Mouse (Mus musculus) monocyte, adult 5-6 weeks (primary cell): Measurements from ENCODE around the gene Neto2. TPM values are rescaled to one million over a fixed set of nuclear protein-coding genes. Genes with fewer than 3 reads are reported as not detected.

Source experiments
- ATAC-seq: fragments of 153-309, 156-312 bp; replicated peaks from 2 replicates; pipeline ENCODE4 v1.8.0; 2017; ENCODE audit warnings: mild to moderate bottlenecking; ENCODE audit not compliant: low TSS enrichment, insufficient number of reproducible peaks, severe bottlenecking, poor library complexity, low FRiP score
- total RNA-seq: library from RNA; stranded (forward); fragments of 200-1000, 200-491, 200-594 nt; gene quantifications from 3 replicates; pipeline ENCODE4 v1.2.3, GENCODE M21; 2017

Neto2 gene
- total RNA-seq, 1 experiment from 2014 or later, result 0.86 TPM

- no peak for ATAC-seq
These were observed 94.2 kb downstream of the Neto2 start for GRCm38 (mm10) chr8:85606561-85606960.

GRCm38 (mm10) chr8:85604201-85604600 lies 96.5 kb downstream of the Neto2 start:
- ATAC-seq, result no peak

- no peak for ATAC-seq
These were observed 97.4 kb downstream of the Neto2 start for GRCm38 (mm10) chr8:85603203-85603895.

GRCm38 (mm10) chr8:85602737-85603136 lies 98.0 kb downstream of the Neto2 start:
- ATAC-seq, result no peak

- no peak for ATAC-seq
These were observed 99.0 kb downstream of the Neto2 start for GRCm38 (mm10) chr8:85601741-85602140.

GRCm38 (mm10) chr8:85597413-85598191 lies 103.1 kb downstream of the Neto2 start:
- ATAC-seq, result no peak

GRCm38 (mm10) chr8:85595391-85595790 lies 105.3 kb downstream of the Neto2 start:
- ATAC-seq, result no peak

- ATAC-seq, result no peak
These were observed 105.7 kb downstream of the Neto2 start for GRCm38 (mm10) chr8:85594983-85595382.

GRCm38 (mm10) chr8:85593324-85593723 lies 107.4 kb downstream of the Neto2 start:
- ATAC-seq, result no peak

- no peak for ATAC-seq
These were observed 109.2 kb downstream of the Neto2 start for GRCm38 (mm10) chr8:85591532-85591931.

GRCm38 (mm10) chr8:85590258-85590657 lies 110.5 kb downstream of the Neto2 start:
- no peak for ATAC-seq

GRCm38 (mm10) chr8:85588596-85588995 lies 112.1 kb downstream of the Neto2 start:
- ATAC-seq, result no peak

Other genes with a start within 250 kb of the Neto2 start
- 0.29 to 1.3 TPM in 2 of 3 replicates, not detected in the other for gene Gpt2, start 208.3 kb downstream of the Neto2 start, total RNA-seq
- 156 to 218 TPM (median 185 TPM) in 3 replicates for gene Dnaja2, start 145.6 kb downstream of the Neto2 start, total RNA-seq
- gene Itfg1, start 140.0 kb upstream of the Neto2 start, total RNA-seq, result 39.3 to 47.3 TPM (median 41.7 TPM) in 3 replicates
- gene Phkb, start 140.0 kb upstream of the Neto2 start, total RNA-seq, result 10.3 to 27.5 TPM (median 25.3 TPM) in 3 replicates